In the genomic region with DNA sequence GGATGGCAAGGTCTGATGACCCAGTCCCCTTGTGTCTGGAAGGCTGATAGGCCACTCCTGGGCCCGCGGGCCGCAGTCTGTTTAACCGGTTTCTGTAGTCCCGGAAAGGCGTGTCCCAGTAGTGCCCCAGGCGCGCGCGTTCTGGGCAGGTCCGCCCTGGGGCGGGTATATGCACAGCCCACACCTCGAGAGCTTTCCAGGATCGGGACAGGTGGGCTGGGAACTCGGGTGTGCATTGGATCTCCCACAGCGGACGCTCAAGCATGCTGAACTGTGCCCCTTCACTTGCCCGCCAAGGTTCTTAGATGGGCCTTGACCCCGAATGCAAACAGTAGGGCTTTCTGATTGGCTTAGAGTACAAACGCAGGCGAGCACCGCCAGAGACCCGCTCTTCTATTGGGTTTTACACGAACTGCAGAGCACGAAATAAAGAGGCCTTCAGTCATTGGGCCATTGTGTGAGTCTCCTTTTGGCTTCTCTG, we compare ENCODE assay signal across 8 mouse cellular contexts. TPM values are rescaled to one million over a fixed set of nuclear protein-coding genes. Genes with fewer than 3 reads are reported as not detected.
DNase-seq lines count a peak whose midpoint lies in the region; ATAC-seq and TF ChIP-seq lines count a peak whose summit lies in the region.

No protein-coding gene starts in this region.

- no peaks in the 10 kb centered on the region for H3K27me3 ChIP-seq in heart, embryonic 11.5 days (ENCODE audit: control insufficient read depth, insufficient read depth, low read length)
- no peaks in the 10 kb centered on the region for H3K27me3 ChIP-seq in Patski
- no peaks in the 10 kb centered on the region for H3K27me3 ChIP-seq in forebrain, embryonic 12.5 days
- no peaks in the 10 kb centered on the region for H3K27me3 ChIP-seq in megakaryocyte, embryonic 14.5 days (replicated peaks)
- no peaks in the 10 kb centered on the region for H3K27me3 ChIP-seq in stomach, embryonic 16.5 days (ENCODE audit: control insufficient read depth, insufficient read depth, low read length)

- peaks cover 3% of the 10 kb centered on the region; the same call in 1 of the 2 replicates for H3K4me1 ChIP-seq in heart, embryonic 11.5 days (ENCODE audit: control insufficient read depth, insufficient read depth, low read length)
- H3K4me1 ChIP-seq in forebrain, embryonic 12.5 days = peaks cover 20% of the 10 kb centered on the region
- H3K4me1 ChIP-seq in megakaryocyte, embryonic 14.5 days = peaks cover 30% of the 10 kb centered on the region
- H3K4me1 ChIP-seq in stomach, embryonic 16.5 days (ENCODE audit: control insufficient read depth, insufficient read depth, low read length) = peaks cover 15% of the 10 kb centered on the region; the same call in 1 of the 2 replicates

- peak overlapping the region; percentile 64 for H3K4me2 ChIP-seq in heart, embryonic 11.5 days
- peak overlapping the region; percentile 69 for H3K4me2 ChIP-seq in forebrain, embryonic 12.5 days
- H3K4me2 ChIP-seq in stomach, embryonic 16.5 days (ENCODE audit: low read depth, low read length) = peak overlapping the region; percentile 65

- peak overlapping the region; percentile 99 for H3K27ac ChIP-seq in heart, embryonic 11.5 days (ENCODE audit: low read depth, low read length)
- peak overlapping the region; percentile 99 for H3K27ac ChIP-seq in forebrain, embryonic 12.5 days
- peak overlapping the region; percentile 98 for H3K27ac ChIP-seq in stomach, embryonic 16.5 days (ENCODE audit: low read length)

- POLR2A ChIA-PET in Patski (lab: Charles Lee) = interaction anchor here (0.9 to 2.7 kb wide), 2 partner anchors 69 to 76 kb away, joined by 5 to 12 read pairs; partner anchors contain the start of gene Aplp2

- in situ Hi-C loops in Patski (cut with MboI; ENCODE audit: low pct_unique_long_range_greater_than_20kb) = loop anchor here (5.0 kb wide), 1 partner anchor 63 kb away; no protein-coding TSS in a partner anchor

- ATAC-seq in heart, embryonic 11.5 days (replicated peaks; ENCODE audit: insufficient number of reproducible peaks, low FRiP score, low TSS enrichment) = peak; percentile 77
- ATAC-seq in Patski = peak; percentile 82
- peak; percentile 85 for ATAC-seq in forebrain, embryonic 12.5 days (ENCODE audit: low FRiP score)
- peak; percentile 84 for ATAC-seq in stomach, embryonic 16.5 days (ENCODE audit: insufficient read depth, low FRiP score)

- CTCF ChIA-PET in Patski (lab: Charles Lee) = interaction anchor here (1.2 to 1.4 kb wide), 2 partner anchors 12 to 63 kb away, joined by 3 to 4 read pairs; no protein-coding TSS in a partner anchor

- no peak for DNase-seq in heart, adult 9 months (ENCODE audit: low spot score in 2 of 2)
- DNase-seq in Patski (ENCODE audit: low read depth, low spot score) = no peak
- DNase-seq in kidney, postnatal 36 days = peak; percentile 86 to 87
- DNase-seq in layer of hippocampus, adult 11-12 months (ENCODE audit: low spot score) = no peak

- no peaks in the 10 kb centered on the region for H3K36me3 ChIP-seq in heart, embryonic 11.5 days (ENCODE audit: control insufficient read depth, insufficient read depth, low read length)
- H3K36me3 ChIP-seq in forebrain, embryonic 12.5 days (replicated peaks) = no peaks in the 10 kb centered on the region
- no peaks in the 10 kb centered on the region for H3K36me3 ChIP-seq in megakaryocyte, embryonic 14.5 days (replicated peaks; ENCODE audit: low read length)
- H3K36me3 ChIP-seq in stomach, embryonic 16.5 days (ENCODE audit: control insufficient read depth, insufficient read depth, low read length) = no peaks in the 10 kb centered on the region

- under 1% methylated on average over 25 of the region's 25 CpGs for WGBS in heart, embryonic 11.5 days (ENCODE audit: insufficient replicate concordance)
- under 1% methylated on average over 25 of the region's 25 CpGs for WGBS in forebrain, embryonic 12.5 days
- WGBS in stomach, embryonic 16.5 days = under 1% methylated on average over 25 of the region's 25 CpGs

- H3K9ac ChIP-seq in heart, embryonic 11.5 days (ENCODE audit: low read depth, low read length) = peak overlapping the region; percentile 90
- peak overlapping the region; percentile 96 for H3K9ac ChIP-seq in forebrain, embryonic 12.5 days
- peak overlapping the region; percentile 97 for H3K9ac ChIP-seq in stomach, embryonic 16.5 days (ENCODE audit: low read length)

- H3K9me3 ChIP-seq in heart, embryonic 11.5 days (replicated peaks; ENCODE audit: control insufficient read depth, low read length) = no peaks in the 10 kb centered on the region
- H3K9me3 ChIP-seq in forebrain, embryonic 12.5 days = no peaks in the 10 kb centered on the region
- no peaks in the 10 kb centered on the region for H3K9me3 ChIP-seq in megakaryocyte, embryonic 14.5 days
- no peaks in the 10 kb centered on the region for H3K9me3 ChIP-seq in stomach, embryonic 16.5 days (replicated peaks; ENCODE audit: control insufficient read depth, low read length)

- peak overlapping the region; percentile 91 for H3K4me3 ChIP-seq in heart, embryonic 11.5 days (ENCODE audit: low read depth, low read length)
- peak overlapping the region; percentile 76 for H3K4me3 ChIP-seq in forebrain, embryonic 12.5 days (replicated peaks)
- H3K4me3 ChIP-seq in megakaryocyte, embryonic 14.5 days (replicated peaks) = peak overlapping the region; percentile 95
- peak overlapping the region; percentile 77 for H3K4me3 ChIP-seq in stomach, embryonic 16.5 days (replicated peaks; ENCODE audit: low read length)

- no peak for TF ChIP-seq CTCF in Patski (IDR thresholded peaks at IDR 0.05)

RNA-seq across cellular contexts. Expression of gene Prdm10, which starts 0.4 kb away (rescaled TPM):
- 4.7 and 5.5 TPM in 2 replicates for polyA plus RNA-seq in heart, embryonic 11.5 days (2014; fragmentation: Nextera tagmentation; extraction: Ambion mirVana)
- 9.0 TPM for polyA plus RNA-seq in Patski (2021)
- polyA plus RNA-seq in forebrain, embryonic 12.5 days (2016; fragmentation: Nextera tagmentation; extraction: Ambion mirVana) = 10.7 and 11.0 TPM in 2 replicates
- 0.40 and 0.84 TPM in 2 replicates for polyA plus RNA-seq in megakaryocyte, embryonic 14.5 days (2012; ENCODE audit: insufficient read depth, low replicate concordance)
- 4.8 and 5.2 TPM in 2 replicates for polyA plus RNA-seq in stomach, embryonic 16.5 days (2015; fragmentation: Nextera tagmentation; extraction: Ambion mirVana)

Comparison
In these comparisons a context has a peak if more than half of its experiments do, and no peak if none do; other contexts are left out.
1. DNase-seq: peak in kidney, postnatal 36 days (2 of 2); none in heart, adult 9 months (0 of 2), Patski (single experiment) and layer of hippocampus, adult 11-12 months (single experiment).
2. Peak in every context shown above with its lines, with median percentiles within 50 percentile points of each other: ATAC-seq, H3K27ac ChIP-seq, H3K4me2 ChIP-seq, H3K4me3 ChIP-seq and H3K9ac ChIP-seq.